Mouse (Mus musculus) ES-E14 (cell line): ENCODE data around the gene Atoh8.

Experiments
- CHD2 ChIP-seq: IDR thresholded peaks from 2 replicates; pipeline ENCODE4 v1.6.1; 2014; ENCODE audit warnings: mild to moderate bottlenecking, low read depth, low read length, inconsistent platforms
- HCFC1 ChIP-seq: IDR thresholded peaks from 2 replicates; pipeline ENCODE4 v1.6.1; 2012; ENCODE audit warnings: low read length, inconsistent platforms, borderline replicate concordance; ENCODE audit not compliant: insufficient read depth
- MAFK ChIP-seq: IDR thresholded peaks from 2 replicates; pipeline ENCODE4 v1.6.1; 2014; ENCODE audit warnings: mild to moderate bottlenecking, low read depth, low read length, inconsistent platforms; ENCODE audit not compliant: insufficient read depth
- ZC3H11A ChIP-seq: IDR thresholded peaks from 2 replicates; pipeline ENCODE4 v1.6.1; 2012; ENCODE audit warnings: low read depth, mild to moderate bottlenecking, inconsistent platforms, low read length, borderline replicate concordance

DNA sequence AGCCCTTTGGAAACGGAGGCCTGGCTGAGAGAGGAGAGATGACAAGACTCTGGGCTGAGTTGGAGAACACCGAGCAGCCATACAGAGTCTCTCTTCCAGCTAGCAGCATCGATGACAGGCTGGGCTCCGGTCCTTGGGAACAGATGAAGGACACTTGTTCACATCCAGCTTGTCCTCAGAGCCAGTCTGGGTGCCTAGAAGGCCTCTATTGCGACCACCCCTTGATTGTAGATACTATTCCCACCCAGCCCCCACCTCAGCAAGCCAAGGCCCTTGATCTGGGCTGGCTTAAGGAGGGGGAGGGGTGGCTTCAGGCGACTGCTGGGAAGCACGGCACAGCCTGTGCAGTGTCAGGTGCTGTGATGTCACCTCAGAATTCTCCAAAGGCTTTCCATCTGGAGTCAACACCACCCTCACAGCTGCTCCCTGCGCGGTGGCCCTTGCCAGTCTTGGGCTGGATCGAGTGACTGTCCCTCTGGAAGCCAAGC, 19.3 kb upstream of the Atoh8 start:
- TF ChIP-seq HCFC1 (no peak), ZC3H11A (no peak), MAFK (no peak), CHD2 (no peak)
